Mouse (Mus musculus) neural tube, embryonic 11.5 days (tissue): ENCODE results near the gene Uqcr11. TPM values are rescaled to one million over a fixed set of nuclear protein-coding genes. Genes with fewer than 3 reads are reported as not detected.
A peak's percentile ranks its signal among the peaks of the same experiment; 100 is the strongest.

Source experiments
- ATAC-seq: fragments of 200-750 bp; cut with Nextera tagmentation; 2 replicates; pipeline ENCODE4 v1.8.0; 2017; ENCODE audit warnings: moderate number of reproducible peaks, mild to moderate bottlenecking, moderate TSS enrichment, moderate library complexity; ENCODE audit not compliant: insufficient read depth, low FRiP score, low TSS enrichment
- DNase-seq: peaks from one replicate; pipeline ENCODE4 v3.0.0-alpha.2; 2015; ENCODE audit warnings: low spot score
- H3K27ac ChIP-seq: fragments of 300-500 bp; sonication (generic); 2 replicates; pipeline ENCODE4 v1.5.1; 2014; ENCODE audit warnings: low read depth, mild to moderate bottlenecking, low read length
- H3K27me3 ChIP-seq: fragments of 300-500 bp; sonication (generic); 2 replicates; pipeline ENCODE4 v1.6.1; 2014; ENCODE audit warnings: mild to moderate bottlenecking, low read length, mixed read lengths; ENCODE audit not compliant: control insufficient read depth, insufficient read depth
- H3K36me3 ChIP-seq: fragments of 300-500 bp; sonication (generic); 2 replicates; pipeline ENCODE4 v1.6.1; 2014; ENCODE audit warnings: mild to moderate bottlenecking, low read length, moderate library complexity, mixed read lengths; ENCODE audit not compliant: control insufficient read depth, insufficient read depth
- H3K4me1 ChIP-seq: fragments of 300-500 bp; sonication (generic); 2 replicates; pipeline ENCODE4 v1.6.1; 2014; ENCODE audit warnings: low read length, mixed read lengths; ENCODE audit not compliant: control insufficient read depth, insufficient read depth
- H3K4me2 ChIP-seq: fragments of 300-500 bp; sonication (generic); 2 replicates; pipeline ENCODE4 v1.6.1; 2014; ENCODE audit warnings: low read depth, mild to moderate bottlenecking, moderate library complexity
- H3K4me3 ChIP-seq: fragments of 300-500 bp; sonication (generic); 2 replicates; pipeline ENCODE4 v1.5.1; 2014; ENCODE audit warnings: low read depth, low read length
- H3K9ac ChIP-seq: fragments of 300-500 bp; sonication (generic); 2 replicates; pipeline ENCODE4 v1.6.1; 2014; ENCODE audit warnings: mild to moderate bottlenecking, low read length
- H3K9me3 ChIP-seq: fragments of 300-500 bp; sonication (generic); 2 replicates; pipeline ENCODE4 v1.6.1; 2016; ENCODE audit warnings: low read length; ENCODE audit not compliant: control insufficient read depth
- WGBS: fragments of 180-500 bp; shearing (Covaris S2); extraction: QIAGEN DNeasy Blood & Tissue Kit; methylation state at CpG from one replicate; pipeline ENCODE4 v1.1.7; 2014; 5-methylcytosine and 5-hydroxymethylcytosine counted together
- polyA plus RNA-seq: library from polyadenylated mRNA; unstranded; fragments of >200 nt; fragmentation: Nextera tagmentation; extraction: Ambion mirVana; gene quantifications from 2 replicates; pipeline ENCODE4 v1.2.1, GENCODE M21; 2014

Uqcr11 gene
- polyA plus RNA-seq, 1 experiment from 2014 or later: 521 TPM

DNA sequence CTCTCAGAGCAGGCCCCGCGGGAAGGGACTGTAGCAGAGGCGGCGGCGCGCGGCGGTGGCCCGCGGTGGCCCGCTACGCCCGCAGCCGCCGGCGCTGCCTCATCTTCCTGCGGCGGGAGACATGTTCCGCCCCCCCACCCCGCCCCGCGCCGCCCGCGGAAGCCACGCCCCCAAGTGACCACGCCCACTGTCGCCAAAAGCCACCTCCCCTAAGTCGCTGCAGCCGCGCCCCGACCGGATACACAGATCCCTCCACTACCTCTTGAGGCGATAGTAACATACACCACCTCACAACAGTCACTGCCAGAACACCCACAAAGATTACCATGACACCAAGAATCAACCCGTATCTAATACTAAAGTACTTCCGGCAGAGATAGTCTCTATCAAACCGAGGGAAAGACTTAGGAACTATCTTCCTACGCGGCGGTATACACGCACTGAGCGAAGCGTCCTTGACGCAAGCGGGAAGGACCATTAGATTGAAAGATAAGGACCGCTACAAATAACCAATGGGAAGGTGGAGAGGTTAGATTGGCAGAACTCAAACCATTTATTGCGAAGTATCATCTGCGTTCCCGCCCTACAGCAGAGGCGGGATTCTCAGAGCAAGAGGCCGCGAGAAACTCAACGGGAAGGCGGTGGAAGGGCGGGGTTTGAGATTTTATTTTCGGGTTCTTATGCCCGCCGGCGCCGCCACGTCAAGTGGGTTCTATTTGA lies 27.0 kb upstream of the Uqcr11 start, which contains the start of gene Tcf3:
TSS of gene Tcf3 (minus strand) at position 135 of the 720 bp plus-strand sequence.
- WGBS: 1% methylated on average over 49 of the region's 61 CpGs

DNA sequence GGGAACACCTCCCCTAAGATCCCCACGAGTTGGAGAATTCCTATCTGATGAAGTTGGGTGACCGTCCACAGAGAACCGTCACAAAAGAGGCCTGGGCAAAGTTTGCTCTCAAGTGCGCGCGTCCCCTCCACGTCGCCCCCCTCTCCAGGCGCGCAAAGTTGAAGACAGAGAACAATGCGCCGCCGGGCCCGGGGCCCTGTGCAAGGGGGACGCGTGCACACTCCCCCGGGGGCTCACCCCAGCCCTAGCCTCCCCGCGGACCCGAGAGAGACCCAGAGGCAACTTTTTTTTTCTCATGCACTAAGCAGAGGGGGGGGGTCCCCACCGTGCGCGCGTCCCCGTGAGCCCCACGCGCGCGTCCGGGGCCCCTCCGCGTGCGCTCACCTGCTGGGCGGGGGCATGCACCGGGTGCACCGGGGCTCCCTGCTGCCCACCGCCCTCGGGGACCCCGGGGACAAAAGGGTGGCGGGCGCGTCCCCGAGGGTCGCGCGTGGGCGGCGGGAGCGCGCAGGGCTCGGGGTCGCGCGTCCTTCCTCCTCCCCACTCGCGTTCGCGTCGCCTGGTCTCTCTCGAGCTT lies 26.4 kb upstream of the Uqcr11 start:
- H3K4me1 ChIP-seq: 0 out of 2 replicates have a peak, but pooled peaks cover 9% of the 10 kb centered on the region
- DNase-seq: peak; percentile 69
- peak overlapping the region; percentile 99 for H3K9ac ChIP-seq
- peak; percentile 49 for ATAC-seq
- H3K36me3 ChIP-seq: peaks cover 20% of the 10 kb centered on the region
- peak overlapping the region; percentile 99 for H3K4me3 ChIP-seq
- H3K9me3 ChIP-seq: no peaks in the 10 kb centered on the region
- peak overlapping the region; percentile 84 for H3K27ac ChIP-seq
- WGBS: 1% methylated on average over 34 of the region's 60 CpGs
- H3K4me2 ChIP-seq: peak overlapping the region; percentile 94
- H3K27me3 ChIP-seq: no peaks in the 10 kb centered on the region

More for the DNA sequence above, 27.0 kb upstream of the Uqcr11 start, which contains the start of gene Tcf3:
- peak within 1 kb of the TSS; percentile 84 for H3K27ac ChIP-seq
- H3K4me2 ChIP-seq: peak within 1 kb of the TSS; percentile 94
- no peaks in the 10 kb centered on the region for H3K9me3 ChIP-seq
- peak within 1 kb of the TSS; percentile 99 for H3K9ac ChIP-seq
- 0 out of 2 replicates have a peak, but pooled peaks cover 9% of the 10 kb centered on the region for H3K4me1 ChIP-seq
- peak within 1 kb of the TSS; percentile 99 for H3K4me3 ChIP-seq
- H3K36me3 ChIP-seq: peaks cover 16% of the 10 kb centered on the region
- no peaks in the 10 kb centered on the region for H3K27me3 ChIP-seq
- DNase-seq: peak; percentile 96
- peak; percentile 91 for ATAC-seq

DNA sequence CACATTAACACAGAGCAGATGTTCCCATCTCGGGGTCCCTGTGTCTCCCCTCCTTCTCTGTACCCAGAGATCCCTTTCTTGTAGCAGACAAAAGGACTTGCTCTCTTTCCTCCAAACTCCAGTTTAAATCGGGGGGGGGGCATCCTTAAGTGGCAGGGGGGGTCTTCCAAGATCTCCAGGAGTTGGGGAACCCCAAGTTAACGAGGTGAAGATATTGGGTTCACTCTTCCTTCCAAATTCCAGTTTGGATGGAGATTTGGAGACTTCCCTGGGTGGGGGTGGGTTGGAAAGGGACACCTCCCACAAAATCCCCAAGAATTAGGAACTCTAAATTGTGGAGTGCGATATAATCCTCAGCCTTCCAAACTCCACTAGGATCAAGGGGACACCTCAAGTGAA lies 25.8 kb upstream of the Uqcr11 start:
- Histone ChIP-seq H3K4me1 (0 out of 2 replicates have a peak, but pooled peaks cover 9% of the 10 kb centered on the region), H3K27me3 (no peaks in the 10 kb centered on the region), H3K27ac (peak overlapping the region; percentile 84), H3K9me3 (no peaks in the 10 kb centered on the region), H3K4me3 (peak overlapping the region; percentile 99), H3K36me3 (peaks cover 27% of the 10 kb centered on the region), H3K9ac (peak overlapping the region; percentile 99), H3K4me2 (peak overlapping the region; percentile 94)
- WGBS: 4% methylated on average over 4 of the region's 4 CpGs
- no peak for ATAC-seq
- no peak for DNase-seq

DNA sequence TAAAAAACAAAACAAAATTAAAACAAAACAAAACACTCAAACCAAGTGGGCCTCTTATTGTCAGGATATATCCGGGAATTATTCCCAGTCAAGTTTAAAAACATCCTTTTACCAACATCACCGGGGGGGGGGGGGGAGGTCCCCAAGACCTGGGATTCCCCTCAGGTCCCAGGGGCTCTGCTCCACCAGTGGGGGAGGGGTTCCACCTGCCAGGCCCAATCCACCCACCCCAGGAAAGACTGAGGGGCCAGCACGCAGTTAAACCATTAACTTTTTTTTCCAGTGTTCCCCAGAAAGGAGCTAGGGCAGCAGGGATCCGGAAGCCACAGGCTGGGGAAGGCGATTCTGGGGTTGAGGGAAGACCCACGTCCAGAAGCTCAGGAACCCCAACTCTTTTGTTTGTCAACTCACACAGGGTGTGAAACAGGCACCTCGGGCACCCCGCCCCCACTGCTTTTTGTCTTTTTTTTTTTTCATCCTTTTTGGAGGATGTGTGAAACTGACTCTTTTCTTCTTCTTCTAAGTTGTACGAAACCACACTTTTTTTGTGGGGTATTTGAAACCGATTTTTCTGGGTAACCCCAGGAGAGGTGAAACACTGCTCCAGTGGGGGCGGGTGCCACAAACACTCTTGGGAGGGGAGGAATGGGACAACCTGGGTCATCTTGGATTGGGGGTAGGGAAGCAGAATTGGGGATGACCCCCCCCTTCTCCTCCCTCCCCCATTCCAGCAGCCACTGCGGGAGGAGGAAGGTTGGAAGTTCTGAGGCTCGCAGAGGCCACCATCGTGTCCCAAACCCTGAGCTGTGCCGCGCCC lies 25.1 kb upstream of the Uqcr11 start:
- Histone ChIP-seq H3K27me3 (no peaks in the 10 kb centered on the region), H3K4me2 (peak overlapping the region; percentile 94)

DNA sequence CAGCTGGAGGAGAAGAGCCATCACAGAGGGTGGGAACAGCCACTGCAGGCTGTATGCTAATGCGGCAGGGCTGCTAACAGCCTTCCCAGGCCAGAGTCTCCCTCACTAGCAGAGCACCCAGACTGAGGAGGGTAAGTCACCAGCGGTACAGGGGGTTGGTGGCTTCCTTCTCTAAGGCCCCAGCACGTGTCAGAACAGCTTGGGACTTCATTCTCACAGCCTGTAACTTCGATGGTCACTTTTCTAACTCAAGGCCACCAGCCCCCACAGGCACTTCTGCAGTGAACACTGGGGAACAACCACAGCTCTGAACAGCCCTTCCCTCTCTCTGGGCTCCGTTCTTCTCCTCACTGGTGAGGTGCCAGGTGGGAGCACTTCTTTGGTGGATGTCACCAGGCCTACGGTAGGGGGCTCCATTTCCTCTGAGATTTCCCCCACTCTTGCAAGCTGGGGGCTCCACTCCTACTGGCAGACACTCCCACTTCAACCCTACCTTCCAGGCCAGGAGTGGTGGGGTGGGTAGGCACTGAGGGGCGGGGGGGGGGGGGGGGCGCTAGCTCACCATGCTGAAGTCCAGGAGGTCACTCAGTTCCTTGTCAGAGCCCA lies 23.8 kb upstream of the Uqcr11 start:
- Histone ChIP-seq H3K4me1 (0 out of 2 replicates have a peak, but pooled peaks cover 9% of the 10 kb centered on the region), H3K9ac (no peak overlapping the region), H3K27me3 (no peaks in the 10 kb centered on the region), H3K36me3 (peaks cover 46% of the 10 kb centered on the region), H3K27ac (no peak overlapping the region), H3K4me2 (no peak overlapping the region), H3K4me3 (no peak overlapping the region; the same call in 1 of the 2 replicates), H3K9me3 (no peaks in the 10 kb centered on the region)
- ATAC-seq (no peak), DNase-seq (no peak)
- WGBS: 71% methylated on average over 6 of the region's 8 CpGs

More for the DNA sequence above, 25.1 kb upstream of the Uqcr11 start:
- Histone ChIP-seq H3K4me3 (peak overlapping the region; percentile 99), H3K9me3 (no peaks in the 10 kb centered on the region), H3K4me1 (0 out of 2 replicates have a peak, but pooled peaks cover 9% of the 10 kb centered on the region), H3K27ac (no peak overlapping the region), H3K9ac (peak overlapping the region; percentile 99), H3K36me3 (peaks cover 33% of the 10 kb centered on the region)
- WGBS: 16% methylated on average over 16 of the region's 16 CpGs
- ATAC-seq: no peak
- no peak for DNase-seq

DNA sequence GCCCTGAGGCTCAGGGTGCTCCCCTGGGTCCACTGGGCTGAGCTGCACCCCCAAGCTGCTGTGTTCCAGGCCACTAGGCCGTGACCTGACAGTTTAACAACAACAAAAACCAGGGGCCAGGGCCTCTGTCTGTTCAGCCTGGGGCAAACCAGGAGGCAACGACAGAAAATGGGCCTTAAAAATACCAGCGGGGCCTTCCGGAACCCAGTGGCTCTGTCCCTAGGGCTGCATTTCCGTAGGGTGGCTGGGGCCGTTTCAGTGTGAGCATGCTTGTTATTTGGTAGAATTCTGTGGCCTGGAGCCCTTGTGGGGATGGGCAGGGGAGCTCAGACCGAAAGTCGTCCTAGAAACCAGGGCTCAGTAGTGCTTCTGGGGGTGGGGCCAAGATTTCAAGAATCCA lies 23.2 kb upstream of the Uqcr11 start:
- DNase-seq (no peak), ATAC-seq (no peak)
- H3K36me3 ChIP-seq: peaks cover 52% of the 10 kb centered on the region
- 0 out of 2 replicates have a peak, but pooled peaks cover 9% of the 10 kb centered on the region for H3K4me1 ChIP-seq
- no peak overlapping the region for H3K4me2 ChIP-seq
- H3K27ac ChIP-seq: no peak overlapping the region
- H3K9ac ChIP-seq: no peak overlapping the region
- whole genome bisulfite sequencing: 94% methylated on average over 8 of the region's 8 CpGs
- no peak overlapping the region; the same call in 1 of the 2 replicates for H3K4me3 ChIP-seq
- H3K27me3 ChIP-seq: no peaks in the 10 kb centered on the region
- no peaks in the 10 kb centered on the region; the same call in 1 of the 2 replicates for H3K9me3 ChIP-seq

DNA sequence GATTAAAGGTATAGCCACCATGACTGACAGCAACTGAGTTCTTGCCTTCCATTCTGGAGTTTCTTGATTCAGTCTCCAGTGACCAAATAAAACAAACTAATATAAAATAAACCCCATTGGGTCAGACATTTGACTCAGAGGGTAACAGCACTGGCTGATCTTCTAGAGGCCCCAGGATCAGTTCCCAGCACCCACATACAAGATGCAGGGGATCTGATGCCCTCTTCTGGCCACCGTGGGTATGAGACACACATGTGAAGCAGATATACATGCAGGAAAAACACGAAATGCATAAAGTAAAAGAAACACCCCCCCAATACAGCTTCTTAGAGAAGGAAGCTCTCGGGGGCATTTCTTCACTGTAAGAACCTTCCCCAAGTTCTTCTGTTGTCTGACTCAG lies 18.4 kb upstream of the Uqcr11 start:
- Histone ChIP-seq H3K27ac (no peak overlapping the region), H3K4me3 (no peak overlapping the region), H3K36me3 (peaks cover 67% of the 10 kb centered on the region), H3K9me3 (no peaks in the 10 kb centered on the region; the same call in 1 of the 2 replicates), H3K9ac (no peak overlapping the region), H3K4me1 (no peaks in the 10 kb centered on the region), H3K4me2 (no peak overlapping the region), H3K27me3 (no peaks in the 10 kb centered on the region)
- DNase-seq: no peak
- no peak for ATAC-seq
- 93% methylated on average over 3 of the region's 3 CpGs for WGBS

DNA sequence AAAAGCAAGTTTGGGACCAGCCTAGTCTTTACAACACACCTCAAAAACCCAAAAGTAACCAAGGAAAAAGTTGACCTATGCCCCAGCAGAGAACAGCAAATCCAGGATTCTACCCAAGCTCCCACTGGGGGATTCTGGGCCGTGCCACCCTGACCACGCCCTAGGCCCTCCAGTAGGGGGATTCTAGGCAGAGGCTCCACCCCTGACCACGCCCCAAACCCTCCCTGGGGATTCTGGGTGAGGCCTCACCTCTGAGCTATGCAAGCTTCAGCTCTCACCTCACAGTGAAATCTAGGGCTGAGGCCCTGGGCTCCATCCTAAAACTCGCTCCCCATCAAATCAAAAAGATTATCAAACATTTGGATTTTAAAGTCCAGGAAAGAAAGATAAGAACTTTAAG lies 16.9 kb upstream of the Uqcr11 start:
- no peak for ATAC-seq
- Histone ChIP-seq H3K4me3 (no peak overlapping the region), H3K9ac (no peak overlapping the region), H3K9me3 (no peaks in the 10 kb centered on the region; the same call in 1 of the 2 replicates), H3K27me3 (no peaks in the 10 kb centered on the region), H3K36me3 (peaks cover 68% of the 10 kb centered on the region), H3K4me1 (no peaks in the 10 kb centered on the region), H3K4me2 (no peak overlapping the region), H3K27ac (no peak overlapping the region)
- WGBS: 52% methylated on average over 4 of the region's 4 CpGs
- DNase-seq: no peak
